Mouse (Mus musculus): Measurements from ENCODE around the gene Rpusd2.
"Not testable (repeated sequence)": the region's sequence is repeated elsewhere in the genome, so short reads cannot be mapped to it uniquely, and the experiment has no call there.

Gene Rpusd2

GRCm38 (mm10) chr2:119034656-119035396 lies at the start of gene Rpusd2:
TSS of gene Rpusd2 (plus strand) at chr2:119034790.
- DNase-seq (ENCODE audit: low read depth, low spot score): peak; percentile 91

- DNase-seq (ENCODE audit: low read depth, low spot score): no peak
These were observed 39.1 kb upstream of the Rpusd2 start for GRCm38 (mm10) chr2:118995490-118995889.

GRCm38 (mm10) chr2:118995919-118996797 lies 38.4 kb upstream of the Rpusd2 start:
- no peak for DNase-seq (ENCODE audit: low read depth, low spot score)

GRCm38 (mm10) chr2:118996798-118997105 lies 37.8 kb upstream of the Rpusd2 start:
- DNase-seq (ENCODE audit: low read depth, low spot score): no peak

GRCm38 (mm10) chr2:118998115-118998866 lies 36.3 kb upstream of the Rpusd2 start:
- no peak for DNase-seq (ENCODE audit: low read depth, low spot score)

- DNase-seq (ENCODE audit: low read depth, low spot score): no peak
These were observed 35.5 kb upstream of the Rpusd2 start for GRCm38 (mm10) chr2:118999025-118999639.

- no peak for DNase-seq (ENCODE audit: low read depth, low spot score)
These were observed 27.7 kb upstream of the Rpusd2 start for GRCm38 (mm10) chr2:119006886-119007285.

GRCm38 (mm10) chr2:119009376-119009775 lies 25.2 kb upstream of the Rpusd2 start:
- no peak for DNase-seq (ENCODE audit: low read depth, low spot score)

GRCm38 (mm10) chr2:119014989-119015388 lies 19.6 kb upstream of the Rpusd2 start:
- no peak for DNase-seq (ENCODE audit: low read depth, low spot score)

GRCm38 (mm10) chr2:119015604-119016180 lies 18.9 kb upstream of the Rpusd2 start:
- DNase-seq (ENCODE audit: low read depth, low spot score): no peak

GRCm38 (mm10) chr2:119016312-119016711 lies 18.3 kb upstream of the Rpusd2 start:
- DNase-seq (ENCODE audit: low read depth, low spot score): not testable (repeated sequence)

GRCm38 (mm10) chr2:119017647-119018046 lies 16.9 kb upstream of the Rpusd2 start:
- no peak for DNase-seq (ENCODE audit: low read depth, low spot score)

- DNase-seq (ENCODE audit: low read depth, low spot score): peak; percentile 23
These were observed 16.0 kb upstream of the Rpusd2 start for GRCm38 (mm10) chr2:119018391-119019122.

- peak; percentile 36 for DNase-seq (ENCODE audit: low read depth, low spot score)
These were observed 15.5 kb upstream of the Rpusd2 start for GRCm38 (mm10) chr2:119019131-119019530.

GRCm38 (mm10) chr2:119019538-119019937 lies 15.1 kb upstream of the Rpusd2 start:
- no peak for DNase-seq (ENCODE audit: low read depth, low spot score)

- DNase-seq (ENCODE audit: low read depth, low spot score): no peak
These were observed 11.4 kb upstream of the Rpusd2 start for GRCm38 (mm10) chr2:119023154-119023660.

- DNase-seq (ENCODE audit: low read depth, low spot score): no peak
These were observed 9.9 kb upstream of the Rpusd2 start for GRCm38 (mm10) chr2:119024536-119025238.

GRCm38 (mm10) chr2:119025239-119025616 lies 9.4 kb upstream of the Rpusd2 start:
- DNase-seq (ENCODE audit: low read depth, low spot score): no peak

- DNase-seq (ENCODE audit: low read depth, low spot score): no peak
These were observed 7.6 kb upstream of the Rpusd2 start for GRCm38 (mm10) chr2:119026951-119027350.

Data from embryo, embryonic 11.5 days (tissue).